Mouse (Mus musculus) cerebellum, adult (tissue): ENCODE measurements around the gene Eml4.
A peak's percentile ranks its signal among the peaks of the same experiment; 100 is the strongest.

Experiments used
- ATAC-seq: cut with Nextera tagmentation; 2 replicates; pipeline ENCODE4 v1.9.2; 2017; ENCODE audit warnings: mild to moderate bottlenecking, moderate library complexity, mixed read lengths; ENCODE audit not compliant: insufficient number of reproducible peaks, low FRiP score, low TSS enrichment

Eml4 gene

DNA sequence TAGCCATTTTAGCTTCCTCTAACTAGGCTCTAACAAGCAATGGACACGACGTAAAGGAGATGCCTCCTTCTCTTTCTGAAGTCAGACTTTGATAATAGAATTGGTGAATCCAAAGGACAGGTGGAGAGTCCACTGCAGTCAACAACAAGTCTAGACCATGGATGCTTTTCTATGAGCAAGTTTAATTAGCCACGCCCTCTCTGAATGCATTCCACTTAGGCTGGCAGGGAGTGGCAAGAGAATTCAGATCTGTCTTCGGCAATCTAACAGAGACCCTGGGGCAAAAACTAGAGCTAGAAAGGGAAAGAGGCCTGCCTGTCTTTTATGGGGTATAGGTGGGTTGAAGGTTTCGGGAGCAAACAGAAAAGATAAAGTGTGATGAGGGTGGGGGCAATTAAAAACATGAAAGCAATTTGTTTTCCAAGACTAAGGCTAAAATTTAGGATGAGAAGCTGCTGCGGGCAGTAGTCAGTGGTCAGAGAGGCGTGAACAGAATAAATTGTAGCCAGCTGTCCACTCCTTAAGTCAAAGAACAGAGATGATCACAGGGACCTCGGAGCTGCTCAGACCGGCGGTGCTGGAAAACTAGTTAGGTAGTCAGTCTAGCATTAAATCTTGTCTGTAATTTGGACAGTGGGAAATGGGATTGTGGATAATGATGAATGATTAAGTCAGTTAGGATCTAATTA lies 27.2 kb downstream of the Eml4 start:
- ATAC-seq = no peak

DNA sequence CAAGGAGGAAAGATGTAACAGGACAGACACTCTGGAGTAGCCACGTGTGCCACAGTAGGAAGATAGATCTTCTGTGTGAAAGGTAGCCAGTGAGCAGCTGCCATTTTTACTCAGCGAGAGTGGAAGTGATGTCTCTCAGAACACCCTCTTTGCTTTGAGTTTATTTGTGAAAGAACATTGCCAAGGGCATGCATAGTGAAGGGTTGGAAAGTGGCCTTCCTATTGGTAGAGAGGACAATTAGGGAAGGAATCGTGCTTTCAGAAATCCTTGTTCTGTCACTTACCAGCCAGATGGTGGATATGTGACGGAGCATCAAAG lies 27.7 kb downstream of the Eml4 start:
- ATAC-seq = no peak

- ATAC-seq = no peak
Observed at GRCm38 (mm10) chr17:83379366-83379765, 28.6 kb downstream of the Eml4 start.

- ATAC-seq = no peak
Observed at GRCm38 (mm10) chr17:83379791-83380190, 29.1 kb downstream of the Eml4 start.

DNA sequence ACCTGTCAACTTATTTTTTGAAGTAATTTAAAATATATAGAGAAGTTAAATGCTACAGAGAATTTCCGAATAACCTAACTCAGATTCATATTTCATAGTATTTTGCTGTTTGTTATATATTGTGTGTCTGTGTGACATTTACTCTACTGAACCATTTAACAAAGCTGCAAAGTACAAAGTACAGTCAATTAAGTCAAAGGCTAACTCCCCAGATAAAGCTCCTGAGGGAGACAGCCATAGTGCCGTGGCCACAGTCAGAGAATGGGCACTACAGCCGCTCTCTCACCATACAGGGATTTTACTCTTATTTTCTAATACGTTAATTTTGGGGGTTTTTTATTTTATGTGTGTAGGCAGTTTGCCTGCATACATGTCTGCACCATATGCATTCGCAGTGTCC lies 32.0 kb downstream of the Eml4 start:
- no peak for ATAC-seq

- ATAC-seq = no peak
Observed at GRCm38 (mm10) chr17:83384981-83385380, 34.2 kb downstream of the Eml4 start.

- ATAC-seq = no peak
Observed at GRCm38 (mm10) chr17:83387161-83387560, 36.4 kb downstream of the Eml4 start.

- no peak for ATAC-seq
Observed at GRCm38 (mm10) chr17:83394013-83394412, 43.3 kb downstream of the Eml4 start.

DNA sequence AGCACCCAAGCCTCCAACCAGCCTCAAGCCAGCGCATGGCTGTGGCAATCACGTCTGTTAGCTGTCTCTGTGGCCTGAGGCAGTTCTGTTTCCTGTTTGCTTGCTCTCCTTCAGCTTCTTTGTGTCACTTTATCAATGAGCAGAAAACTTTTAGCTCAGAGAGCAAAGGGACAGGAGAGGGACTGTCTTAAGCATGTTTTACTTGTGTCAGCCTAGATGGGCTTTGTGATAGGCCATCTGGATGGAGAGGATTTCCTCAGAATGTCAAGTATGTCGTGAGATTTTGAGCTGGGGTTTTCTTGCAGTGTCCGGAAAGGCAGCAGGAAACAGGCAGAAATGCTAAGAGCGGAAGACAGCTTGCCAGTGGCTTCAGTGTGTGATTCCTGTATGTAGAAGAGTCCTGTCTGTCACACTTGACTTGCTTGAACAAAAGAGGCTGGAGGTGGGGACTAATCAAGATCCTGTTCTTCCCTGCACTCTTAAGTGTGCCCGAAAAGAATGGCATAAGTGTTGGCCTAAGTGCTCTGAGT lies 46.9 kb downstream of the Eml4 start:
- ATAC-seq = no peak

DNA sequence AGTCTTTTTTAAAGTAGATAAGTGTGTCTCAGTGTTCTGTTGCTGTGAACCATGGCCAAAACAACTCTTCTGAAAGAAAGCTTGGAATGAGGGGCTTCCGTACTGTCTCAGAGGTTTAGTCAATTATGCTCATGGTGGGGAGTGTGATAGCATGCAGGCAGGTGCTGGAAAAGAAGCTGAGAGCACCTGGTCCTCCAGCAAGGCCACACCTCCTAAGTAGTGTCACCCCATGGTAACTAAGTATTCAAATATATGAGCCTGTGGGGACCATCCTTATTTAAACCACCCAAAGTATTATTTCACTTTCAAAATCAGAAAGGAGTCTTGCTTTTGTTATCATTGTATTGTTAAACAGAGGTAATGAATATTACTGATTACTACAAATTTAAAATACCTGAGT lies 48.0 kb downstream of the Eml4 start:
- ATAC-seq = no peak

- no peak for ATAC-seq
Observed at GRCm38 (mm10) chr17:83430607-83431006, 79.9 kb downstream of the Eml4 start.

- no peak for ATAC-seq
Observed at GRCm38 (mm10) chr17:83443406-83443805, 92.7 kb downstream of the Eml4 start.

DNA sequence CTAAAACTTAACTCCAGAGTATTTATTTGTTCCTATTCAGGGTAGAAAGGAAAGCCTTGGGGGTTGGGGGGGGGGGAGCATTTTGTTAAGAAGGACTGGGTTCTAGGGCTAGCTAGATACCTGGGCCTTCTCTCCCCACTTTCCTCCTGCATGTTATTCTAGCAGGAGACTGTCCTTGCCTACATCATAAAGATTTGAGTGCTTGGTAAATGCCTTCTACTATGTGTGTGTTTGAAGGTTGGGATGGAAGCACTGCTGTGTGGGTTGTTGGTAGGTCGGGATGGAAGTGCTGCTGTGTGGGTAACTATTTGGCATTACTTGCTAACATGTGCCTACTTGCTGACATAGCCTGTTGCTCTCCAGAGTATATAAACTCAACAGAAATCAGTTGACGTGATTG lies 98.9 kb downstream of the Eml4 start:
- no peak for ATAC-seq

DNA sequence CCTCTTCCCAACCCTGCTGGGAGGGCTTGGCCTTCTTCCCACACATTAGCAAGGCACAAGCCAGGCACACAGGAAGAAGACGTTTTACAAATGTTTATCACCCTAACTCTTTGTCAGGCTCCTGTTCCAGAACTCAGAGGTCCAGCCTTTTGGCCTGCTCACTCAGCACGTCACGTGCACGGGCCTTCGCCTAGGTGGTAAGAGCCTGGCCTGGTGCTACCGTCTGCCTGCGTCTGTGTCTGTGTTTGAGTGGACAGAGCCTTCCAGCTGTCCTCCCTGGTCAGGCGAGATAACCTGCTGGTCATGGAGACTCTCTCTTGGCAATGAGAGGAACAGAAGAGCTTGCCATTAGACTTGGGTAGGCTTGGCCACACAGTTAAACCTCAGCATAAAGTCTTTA lies 100.6 kb downstream of the Eml4 start:
- peak; percentile 26; the same call in 1 of the 2 replicates for ATAC-seq

- no peak for ATAC-seq
Observed at GRCm38 (mm10) chr17:83451796-83452195, 101.1 kb downstream of the Eml4 start.

- no peak for ATAC-seq
Observed at GRCm38 (mm10) chr17:83452451-83452850, 101.7 kb downstream of the Eml4 start.

DNA sequence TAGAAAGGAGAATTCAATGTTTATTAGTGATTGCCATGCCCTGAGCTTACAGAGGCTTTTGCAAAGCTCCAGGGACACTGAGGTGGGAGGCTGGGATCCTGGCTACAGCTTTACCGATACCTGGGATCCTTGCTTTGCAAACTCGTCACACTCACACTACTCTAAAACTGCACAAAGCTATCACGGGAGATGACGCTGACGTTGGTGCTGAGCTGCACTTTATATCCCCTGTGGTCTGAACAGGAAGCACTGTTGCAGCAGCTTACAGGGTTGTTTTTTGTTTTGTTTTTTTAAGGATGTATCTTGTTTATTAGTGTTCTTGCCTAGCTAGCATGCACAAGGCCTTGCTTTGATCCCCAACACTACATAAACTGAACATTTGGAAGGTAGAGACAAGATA lies 102.9 kb downstream of the Eml4 start:
- no peak for ATAC-seq

DNA sequence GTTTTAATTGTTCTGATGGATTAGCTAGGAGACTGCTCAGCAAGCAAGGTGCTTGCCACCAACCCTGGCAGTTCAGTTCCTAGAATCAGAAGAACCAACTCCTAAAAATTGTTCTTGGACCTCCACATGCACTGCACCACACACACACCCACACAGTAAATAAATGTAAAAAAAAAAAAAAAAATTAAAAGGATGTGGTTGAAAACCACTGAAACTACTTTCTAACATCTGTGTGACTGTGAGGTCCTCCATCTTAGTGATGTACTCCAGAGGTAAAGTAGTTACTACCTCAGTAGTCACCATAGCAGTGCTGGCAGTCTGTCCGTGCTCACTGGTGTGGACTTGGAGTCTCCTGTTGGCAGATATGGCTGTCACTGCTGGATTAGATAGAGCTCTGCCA lies 106.5 kb downstream of the Eml4 start:
- no peak for ATAC-seq

DNA sequence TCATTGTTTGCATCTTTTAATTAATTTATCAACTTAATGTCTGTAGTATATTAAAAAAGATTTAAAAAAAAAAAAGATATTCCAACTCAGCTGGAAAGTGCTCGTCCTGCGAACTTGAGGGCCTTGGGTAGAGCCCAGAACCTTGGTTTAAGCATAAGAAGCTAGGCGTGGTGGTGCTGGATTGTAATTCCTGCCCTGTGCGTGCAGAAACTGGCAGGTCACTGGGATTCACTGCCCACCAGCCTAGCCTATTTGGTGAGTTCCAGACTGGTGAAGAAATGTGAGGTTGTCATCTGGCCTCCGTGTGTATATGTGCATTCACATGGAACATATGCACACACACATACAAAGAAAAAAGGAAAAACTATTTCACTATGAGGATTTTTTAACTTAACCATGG lies 115.2 kb downstream of the Eml4 start:
- ATAC-seq = no peak

- no peak for ATAC-seq
Observed at GRCm38 (mm10) chr17:83466697-83467251, 116.0 kb downstream of the Eml4 start.

GRCm38 (mm10) chr17:83469586-83469985 lies 118.9 kb downstream of the Eml4 start:
- ATAC-seq = no peak

DNA sequence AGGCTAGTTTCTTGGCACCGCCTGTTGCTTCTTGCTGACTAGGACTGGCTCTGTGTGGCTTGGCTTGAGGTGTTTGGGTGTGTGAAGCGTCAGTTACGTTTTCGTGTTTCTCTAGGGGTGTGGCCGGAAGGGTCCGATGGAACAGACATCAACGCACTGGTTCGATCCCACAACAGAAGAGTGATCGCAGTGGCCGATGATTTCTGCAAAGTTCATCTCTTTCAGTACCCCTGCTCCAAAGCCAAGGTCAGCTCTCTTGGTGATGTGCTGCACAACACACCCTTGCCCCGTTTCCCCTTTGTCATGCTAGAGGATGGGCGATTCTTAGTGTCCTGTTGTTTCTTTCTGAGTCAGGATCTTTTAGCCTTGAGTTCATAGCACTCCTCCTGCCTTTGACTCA lies 126.4 kb downstream of the Eml4 start:
- no peak for ATAC-seq
